Mouse (Mus musculus) adrenal gland, postnatal 10 days (tissue): ENCODE results near the gene I0C0044D17Rik. TPM values are rescaled to one million over a fixed set of nuclear protein-coding genes. Genes with fewer than 3 reads are reported as not detected.

Experiments used
- DNase-seq: peaks from one replicate; pipeline ENCODE4 v3.0.0; 2021; ENCODE audit warnings: mixed read lengths
- total RNA-seq, 2 experiments: library from RNA; stranded (reverse); gene quantifications; 2 replicates each; pipeline ENCODE4 v1.2.3; 2021

Gene I0C0044D17Rik
- total RNA-seq, 2 experiments from 2014 or later = not detected

DNA sequence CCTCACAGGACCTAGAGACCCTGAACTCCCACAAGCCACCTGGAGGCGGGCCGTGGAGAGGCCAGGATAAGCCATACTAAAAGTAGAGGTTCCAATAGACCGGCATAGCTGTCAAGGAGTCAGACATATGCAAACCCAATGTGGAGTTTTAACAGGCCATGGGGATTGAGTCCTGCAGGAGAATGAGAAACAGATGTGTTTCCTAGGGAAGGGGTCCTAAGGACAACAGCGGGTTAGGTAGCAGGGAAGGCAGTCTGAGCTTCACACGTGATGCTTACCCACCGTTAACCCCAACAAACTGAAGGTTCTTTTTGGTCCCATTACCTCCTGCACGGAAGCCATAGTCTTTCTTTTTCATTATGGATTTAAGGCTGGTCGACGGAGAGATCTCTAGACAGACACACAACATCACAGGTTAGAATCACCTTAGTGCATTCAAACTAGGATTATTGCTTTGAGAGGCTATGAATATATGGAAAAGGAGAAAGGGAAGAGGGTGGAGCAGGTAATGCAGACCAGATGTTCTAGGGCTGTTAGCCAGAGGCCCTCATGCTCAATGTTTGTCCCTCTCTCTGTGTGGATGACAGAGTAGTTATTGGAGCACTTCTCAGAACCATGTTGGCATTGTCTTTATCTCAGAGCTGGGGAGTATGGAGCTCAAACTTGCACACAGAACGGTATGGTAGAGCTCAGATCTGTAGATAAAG is 46.8 kb downstream of the I0C0044D17Rik start:
- DNase-seq = no peak

DNA sequence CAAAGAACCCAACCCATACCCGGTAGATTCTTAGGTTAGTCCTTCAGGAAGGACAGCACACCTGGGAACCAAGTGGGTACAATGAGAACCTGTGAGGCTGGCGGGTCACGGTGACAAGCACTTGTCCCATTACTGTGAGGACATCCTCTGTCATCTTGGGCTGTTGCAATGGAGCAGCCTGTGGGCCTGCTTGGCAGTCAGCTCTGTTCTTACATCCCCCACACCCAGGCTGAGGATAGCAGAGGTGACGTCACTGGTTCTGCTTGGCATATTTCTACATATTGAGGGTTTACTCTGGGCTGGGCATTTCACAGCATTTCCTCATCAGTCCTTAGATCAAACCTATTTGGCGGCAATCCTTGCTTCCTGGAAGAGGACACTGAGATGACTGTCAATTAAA is 49.9 kb downstream of the I0C0044D17Rik start:
- DNase-seq = no peak

Other genes with a start within 250 kb of the I0C0044D17Rik start
- not detected for gene L1td1, start 97.1 kb downstream of the I0C0044D17Rik start, total RNA-seq
- gene Kank4, start 6.3 kb downstream of the I0C0044D17Rik start, total RNA-seq = 1 to 10 TPM; 3.0 TPM
- gene Usp1, start 100.0 kb upstream of the I0C0044D17Rik start, total RNA-seq = 10 to 100 TPM; 37.8 to 42.9 TPM
- 10 to 100 TPM; 26.0 to 61.7 TPM for gene Angptl3, start 207.1 kb upstream of the I0C0044D17Rik start, total RNA-seq